Mouse (Mus musculus) natural killer cell, adult 2 months (primary cell): Measurements from ENCODE around the gene Aig1.

Source experiments
- DNase-seq, 2 experiments: peaks; one replicate each; pipeline ENCODE4 v3.0.0; 2022; ENCODE audit warnings: low spot score in 2 of 2

Aig1 gene

GRCm38 (mm10) chr10:13702688-13703087 lies 166.1 kb downstream of the Aig1 start:
- DNase-seq: no peak

GRCm38 (mm10) chr10:13702043-13702442 lies 166.7 kb downstream of the Aig1 start:
- no peak for DNase-seq

GRCm38 (mm10) chr10:13696326-13696725 lies 172.5 kb downstream of the Aig1 start:
- no peak for DNase-seq

- no peak for DNase-seq
Measured at GRCm38 (mm10) chr10:13693276-13693675, 175.5 kb downstream of the Aig1 start.

GRCm38 (mm10) chr10:13690773-13691172 lies 178.0 kb downstream of the Aig1 start:
- no peak for DNase-seq

GRCm38 (mm10) chr10:13689841-13690590 lies 178.8 kb downstream of the Aig1 start:
- no peak for DNase-seq

- DNase-seq: no peak
Measured at GRCm38 (mm10) chr10:13688386-13689120, 180.2 kb downstream of the Aig1 start.

GRCm38 (mm10) chr10:13687182-13687810 lies 181.5 kb downstream of the Aig1 start:
- no peak for DNase-seq

- no peak for DNase-seq
Measured at GRCm38 (mm10) chr10:13686127-13686526, 182.7 kb downstream of the Aig1 start.

GRCm38 (mm10) chr10:13685366-13685765 lies 183.4 kb downstream of the Aig1 start:
- DNase-seq: no peak

GRCm38 (mm10) chr10:13684452-13684851 lies 184.3 kb downstream of the Aig1 start:
- no peak for DNase-seq

GRCm38 (mm10) chr10:13682565-13682964 lies 186.2 kb downstream of the Aig1 start:
- DNase-seq: no peak

- no peak for DNase-seq
Measured at GRCm38 (mm10) chr10:13677440-13677839, 191.3 kb downstream of the Aig1 start.

GRCm38 (mm10) chr10:13675033-13675379 lies 193.8 kb downstream of the Aig1 start:
- DNase-seq: no peak

GRCm38 (mm10) chr10:13674304-13675032 lies 194.3 kb downstream of the Aig1 start:
- no peak for DNase-seq

GRCm38 (mm10) chr10:13667166-13667696 lies 201.5 kb downstream of the Aig1 start:
- DNase-seq: no peak

- no peak for DNase-seq
Measured at GRCm38 (mm10) chr10:13663476-13663875, 205.3 kb downstream of the Aig1 start.

GRCm38 (mm10) chr10:13659778-13660177 lies 209.0 kb downstream of the Aig1 start:
- no peak for DNase-seq

GRCm38 (mm10) chr10:13653739-13654462 lies 214.9 kb downstream of the Aig1 start:
- DNase-seq: no peak

- no peak for DNase-seq
Measured at GRCm38 (mm10) chr10:13653326-13653725, 215.5 kb downstream of the Aig1 start.

GRCm38 (mm10) chr10:13652061-13652460 lies 216.7 kb downstream of the Aig1 start:
- DNase-seq: no peak
